In the genomic region with DNA sequence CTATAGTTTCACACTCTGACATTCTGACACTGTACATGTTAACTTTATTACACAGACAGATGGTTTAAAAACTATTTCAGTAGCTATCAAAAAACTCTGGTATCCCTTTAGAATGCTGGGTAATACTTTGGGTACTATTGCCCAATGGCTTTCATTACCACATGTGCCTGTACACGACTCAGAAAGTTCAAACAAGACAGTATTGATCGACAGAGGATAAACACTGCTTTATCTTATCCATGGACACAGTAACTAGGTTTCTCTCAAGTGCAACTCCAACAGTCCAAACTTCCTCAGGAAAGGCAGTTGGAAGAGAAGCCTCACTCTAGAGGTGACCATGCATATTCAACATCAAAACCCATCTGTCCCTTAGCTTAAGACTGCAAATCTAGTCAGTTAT, we compare ENCODE assay signal across 21 mouse cellular contexts. TPM values are rescaled to one million over a fixed set of nuclear protein-coding genes. Genes with fewer than 3 reads are reported as not detected.
"Had no signal": no experiment of that assay in that cellular context is flagged by ENCODE, and none has a peak within 500 bp of the region (broad histone marks: within the 10 kb centered on the region; RNA-seq: fewer than 3 reads in every experiment).

No protein-coding gene starts in this region.

- H3K9ac ChIP-seq: limb, embryonic 15.5 days; lung, embryonic 15.5 days; midbrain, embryonic 13.5 days; neural tube, embryonic 15.5 days had no signal

- ATAC-seq: midbrain, embryonic 13.5 days had no signal

- DNase-seq: kidney, adult 11 months; kidney, adult 9 months; kidney, postnatal 36 days; layer of hippocampus, adult 9-11 months; layer of hippocampus, postnatal 36 days; right cerebral cortex, adult 18-20 months; thymus, postnatal 36 days had no signal

- H3K36me3 ChIP-seq: limb, embryonic 15.5 days; lung, embryonic 15.5 days; midbrain, embryonic 13.5 days; neural tube, embryonic 15.5 days had no signal

- H3K27ac ChIP-seq: kidney, postnatal 0 days; limb, embryonic 15.5 days; lung, embryonic 15.5 days; midbrain, embryonic 13.5 days; neural tube, embryonic 15.5 days had no signal

- H3K4me3 ChIP-seq: limb, embryonic 15.5 days; lung, embryonic 15.5 days; midbrain, embryonic 13.5 days; myocyte; neural tube, embryonic 15.5 days had no signal

- H3K4me1 ChIP-seq: limb, embryonic 15.5 days; lung, embryonic 15.5 days; midbrain, embryonic 13.5 days; neural tube, embryonic 15.5 days had no signal

- H3K27me3 ChIP-seq: limb, embryonic 15.5 days; lung, embryonic 15.5 days; midbrain, embryonic 13.5 days; neural tube, embryonic 15.5 days had no signal

- H3K9me3 ChIP-seq: limb, embryonic 15.5 days; lung, embryonic 15.5 days; midbrain, embryonic 13.5 days; neural tube, embryonic 15.5 days had no signal

- H3K4me2 ChIP-seq: limb, embryonic 15.5 days; lung, embryonic 15.5 days; midbrain, embryonic 13.5 days; neural tube, embryonic 15.5 days had no signal

RNA-seq across cellular contexts. Expression of a gene that starts 2.8 kb away (rescaled TPM):
- total RNA-seq: layer of hippocampus, adult 18-20 months; layer of hippocampus, postnatal 36 days; left cerebral cortex, adult 8-10 months; left cerebral cortex, postnatal 25 days; megakaryocyte progenitor cell, adult 5-6 weeks had no signal
- polyA plus RNA-seq: limb, embryonic 11.5 days; limb, embryonic 15.5 days; lung, embryonic 15.5 days; midbrain, embryonic 13.5 days; myocyte; neural tube, embryonic 11.5 days; neural tube, embryonic 15.5 days; stomach, embryonic 14.5 days; thymus, postnatal 0 days had no signal
